Mouse (Mus musculus) lung, embryonic 16.5 days (tissue): ENCODE measurements at regions not wholly inside any gene's neighbourhood (a gene's known extent, or its start where the extent isn't known, plus 50 kb on each side); places are given as distances from the start of the nearest gene placed in this dataset.

ENCODE experiments used
- ATAC-seq: fragments of 200-750 bp; cut with Nextera tagmentation; 2 replicates; pipeline ENCODE4 v1.8.0; 2017; ENCODE audit warnings: low read depth, mild to moderate bottlenecking, moderate library complexity
- H3K27ac ChIP-seq: fragments of 300-500 bp; sonication (generic); 2 replicates; pipeline ENCODE4 v1.5.1; 2014; ENCODE audit warnings: mild to moderate bottlenecking, control low read depth, low read length
- H3K27me3 ChIP-seq: fragments of 300-500 bp; sonication (generic); 2 replicates; pipeline ENCODE4 v1.6.1; 2014; ENCODE audit warnings: low read depth, low read length, mixed read lengths; ENCODE audit not compliant: control insufficient read depth, insufficient read depth
- H3K36me3 ChIP-seq: fragments of 300-500 bp; sonication (generic); 2 replicates; pipeline ENCODE4 v1.6.1; 2014; ENCODE audit warnings: low read length; ENCODE audit not compliant: control insufficient read depth, insufficient read depth
- H3K4me1 ChIP-seq: fragments of 300-500 bp; sonication (generic); replicated peaks from 2 replicates; pipeline ENCODE4 v1.6.1; 2014; ENCODE audit warnings: low read length, mixed read lengths; ENCODE audit not compliant: control insufficient read depth, insufficient read depth
- H3K4me2 ChIP-seq: fragments of 300-500 bp; sonication (generic); 2 replicates; pipeline ENCODE4 v1.6.1; 2014; ENCODE audit warnings: low read depth, low read length, control low read depth
- H3K4me3 ChIP-seq: fragments of 300-500 bp; sonication (generic); 2 replicates; pipeline ENCODE4 v1.5.1; 2014; ENCODE audit warnings: mild to moderate bottlenecking, low read length, control low read depth
- H3K9ac ChIP-seq: fragments of 300-500 bp; sonication (generic); 2 replicates; pipeline ENCODE4 v1.6.1; 2014; ENCODE audit warnings: low read length, control low read depth
- H3K9me3 ChIP-seq: fragments of 300-500 bp; sonication (generic); 2 replicates; pipeline ENCODE4 v1.6.1; 2016; ENCODE audit warnings: low read length; ENCODE audit not compliant: control insufficient read depth
- WGBS: fragments of 180-500 bp; shearing (Covaris S2); extraction: QIAGEN DNeasy Blood & Tissue Kit; methylation state at CpG from one replicate; pipeline ENCODE4 v1.1.7; 2014; 5-methylcytosine and 5-hydroxymethylcytosine counted together

GRCm38 (mm10) chr11:113138462-113138861 is 356.4 kb downstream of the Sox9 start:
- H3K4me2 ChIP-seq = no peak overlapping the region
- ATAC-seq = no peak
- no peaks in the 10 kb centered on the region for H3K36me3 ChIP-seq
- peaks cover 15% of the 10 kb centered on the region for H3K4me1 ChIP-seq
- no peak overlapping the region for H3K27ac ChIP-seq
- H3K9me3 ChIP-seq = no peaks in the 10 kb centered on the region
- no peaks in the 10 kb centered on the region for H3K27me3 ChIP-seq
- H3K9ac ChIP-seq = no peak overlapping the region
- H3K4me3 ChIP-seq = no peak overlapping the region
- 74% methylated on average over 5 of the region's 5 CpGs for WGBS

DNA sequence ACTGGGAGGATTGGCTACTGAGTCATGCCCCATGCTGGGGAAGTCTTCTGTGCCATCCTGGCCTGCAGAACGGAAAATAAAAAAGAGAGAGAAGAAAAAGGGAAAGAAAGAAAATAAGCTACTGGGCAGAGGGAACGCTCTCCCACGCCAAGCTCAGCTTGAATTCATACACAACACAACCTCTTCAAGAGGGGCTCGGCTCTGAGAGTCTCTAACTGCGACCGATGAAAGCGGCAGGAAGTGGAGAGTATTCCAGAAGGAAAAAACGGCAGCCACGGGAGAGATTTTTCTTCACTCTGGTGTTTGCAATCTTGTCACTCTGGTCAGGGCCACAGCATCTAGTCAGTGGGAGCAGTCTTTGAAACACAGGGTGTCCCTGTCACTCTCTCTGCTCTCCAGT is 358.6 kb downstream of the Sox9 start:
- peaks cover 22% of the 10 kb centered on the region for H3K4me1 ChIP-seq
- 38% methylated on average over 9 of the region's 9 CpGs for WGBS
- no peaks in the 10 kb centered on the region for H3K9me3 ChIP-seq

GRCm38 (mm10) chr11:113142816-113143215 is 360.8 kb downstream of the Sox9 start:
- Histone ChIP-seq H3K9me3 (no peaks in the 10 kb centered on the region), H3K9ac (no peak overlapping the region), H3K36me3 (no peaks in the 10 kb centered on the region), H3K27ac (peak overlapping the region; percentile 32; the same call in 1 of the 2 replicates), H3K4me3 (no peak overlapping the region), H3K4me1 (peaks cover 31% of the 10 kb centered on the region), H3K27me3 (no peaks in the 10 kb centered on the region), H3K4me2 (no peak overlapping the region)
- 14% methylated on average over 1 of the region's 1 CpGs for WGBS
- ATAC-seq = peak; percentile 45; the same call in 1 of the 2 replicates

More for the DNA sequence above, 358.6 kb downstream of the Sox9 start:
- no peak overlapping the region for H3K27ac ChIP-seq
- no peaks in the 10 kb centered on the region for H3K36me3 ChIP-seq
- ATAC-seq = no peak
- H3K27me3 ChIP-seq = no peaks in the 10 kb centered on the region
- no peak overlapping the region for H3K4me2 ChIP-seq
- no peak overlapping the region for H3K4me3 ChIP-seq
- H3K9ac ChIP-seq = no peak overlapping the region

- no peaks in the 10 kb centered on the region for H3K27me3 ChIP-seq
- peaks cover 33% of the 10 kb centered on the region for H3K4me1 ChIP-seq
- H3K36me3 ChIP-seq = no peaks in the 10 kb centered on the region
- H3K9ac ChIP-seq = no peak overlapping the region
- no peak overlapping the region; the same call in 1 of the 2 replicates for H3K4me3 ChIP-seq
- H3K9me3 ChIP-seq = no peaks in the 10 kb centered on the region
- peak overlapping the region; percentile 47; the same call in 1 of the 2 replicates for H3K27ac ChIP-seq
- peak; percentile 55 for ATAC-seq
- H3K4me2 ChIP-seq = peak overlapping the region; percentile 26; the same call in 1 of the 2 replicates
- WGBS = 20% methylated on average over 14 of the region's 14 CpGs
Measured at GRCm38 (mm10) chr11:113143839-113144627, 362.0 kb downstream of the Sox9 start.

DNA sequence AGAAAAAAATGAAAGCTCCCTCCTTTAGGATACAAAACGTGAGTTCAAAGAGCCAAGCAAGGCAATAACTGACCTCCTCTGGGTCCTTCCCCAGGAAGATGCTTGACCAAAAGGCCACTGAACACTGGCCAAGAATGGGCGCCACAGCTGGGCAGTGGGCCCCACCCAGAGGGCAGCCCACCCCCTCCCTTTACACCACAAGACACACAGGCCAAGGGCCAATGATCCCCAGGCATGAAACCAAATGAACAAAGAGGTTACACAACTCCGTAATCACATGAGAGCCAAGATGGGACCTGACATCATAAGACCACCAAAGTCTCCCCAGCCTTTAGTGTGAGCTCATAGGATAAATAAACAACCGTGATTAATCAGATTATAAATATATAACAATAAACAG is 363.7 kb downstream of the Sox9 start:
- no peaks in the 10 kb centered on the region for H3K9me3 ChIP-seq
- no peak for ATAC-seq
- no peak overlapping the region for H3K4me3 ChIP-seq
- H3K9ac ChIP-seq = no peak overlapping the region
- peaks cover 31% of the 10 kb centered on the region for H3K4me1 ChIP-seq
- H3K27ac ChIP-seq = no peak overlapping the region
- H3K36me3 ChIP-seq = no peaks in the 10 kb centered on the region
- H3K4me2 ChIP-seq = no peak overlapping the region
- no peaks in the 10 kb centered on the region for H3K27me3 ChIP-seq
- WGBS = 71% methylated on average over 4 of the region's 4 CpGs

GRCm38 (mm10) chr11:113146762-113147161 is 364.7 kb downstream of the Sox9 start:
- Histone ChIP-seq H3K4me3 (no peak overlapping the region), H3K9ac (no peak overlapping the region), H3K4me1 (peaks cover 31% of the 10 kb centered on the region), H3K36me3 (no peaks in the 10 kb centered on the region), H3K27me3 (no peaks in the 10 kb centered on the region), H3K4me2 (no peak overlapping the region), H3K27ac (no peak overlapping the region), H3K9me3 (no peaks in the 10 kb centered on the region)
- WGBS = 80% methylated on average over 8 of the region's 8 CpGs
- ATAC-seq = no peak

DNA sequence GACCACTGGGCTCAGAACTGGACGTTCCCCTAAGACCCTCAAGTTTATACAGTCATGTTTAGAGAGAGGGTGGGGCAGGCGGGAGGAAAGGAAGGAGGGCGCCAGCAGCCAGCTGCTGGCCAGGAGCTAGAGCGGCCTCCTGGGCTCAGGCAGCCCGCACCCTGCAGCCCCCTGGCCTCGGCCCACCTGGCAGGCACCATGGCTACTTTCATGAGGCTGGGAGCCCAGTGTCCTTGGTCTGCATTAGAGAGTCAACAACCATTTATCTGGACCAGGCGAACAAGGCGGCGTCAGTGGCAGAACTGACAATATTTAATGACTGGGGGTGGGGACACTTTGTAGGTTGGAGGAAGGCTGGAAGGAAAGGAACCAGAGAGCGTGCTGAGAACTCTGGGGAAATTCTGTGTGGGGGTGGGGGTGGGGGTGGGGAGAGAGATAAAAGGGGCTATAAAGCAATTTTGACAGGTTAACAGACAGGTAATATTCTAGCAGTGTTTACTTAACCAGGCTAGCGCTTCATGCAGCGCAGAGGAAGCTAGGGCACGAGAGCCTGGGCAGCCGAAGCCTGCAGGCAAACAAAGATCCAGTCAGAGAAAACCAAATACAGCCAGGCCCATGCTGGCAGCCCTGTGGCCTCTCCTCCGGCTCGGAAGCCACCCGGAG is 365.6 kb downstream of the Sox9 start:
- Histone ChIP-seq H3K9ac (peak overlapping the region; percentile 46), H3K4me3 (no peak overlapping the region), H3K27me3 (no peaks in the 10 kb centered on the region), H3K36me3 (no peaks in the 10 kb centered on the region), H3K9me3 (no peaks in the 10 kb centered on the region), H3K27ac (peak overlapping the region; percentile 68), H3K4me2 (peak overlapping the region; percentile 22; the same call in 1 of the 2 replicates), H3K4me1 (peaks cover 29% of the 10 kb centered on the region)
- WGBS = 33% methylated on average over 17 of the region's 17 CpGs
- 0 out of 2 replicates have a peak, but pooled peaks have one; percentile 29 for ATAC-seq

- no peaks in the 10 kb centered on the region for H3K36me3 ChIP-seq
- ATAC-seq = no peak
- H3K27ac ChIP-seq = peak overlapping the region; percentile 68
Measured at GRCm38 (mm10) chr11:113148198-113148537, 366.1 kb downstream of the Sox9 start.

GRCm38 (mm10) chr11:113155515-113155914 is 373.5 kb downstream of the Sox9 start:
- no peak overlapping the region for H3K4me2 ChIP-seq
- H3K27me3 ChIP-seq = no peaks in the 10 kb centered on the region
- no peak overlapping the region for H3K27ac ChIP-seq
- no peak for ATAC-seq
- H3K4me3 ChIP-seq = no peak overlapping the region
- H3K36me3 ChIP-seq = no peaks in the 10 kb centered on the region
- no peak overlapping the region for H3K9ac ChIP-seq
- no peaks in the 10 kb centered on the region for H3K4me1 ChIP-seq
- 88% methylated on average over 6 of the region's 6 CpGs for WGBS
- no peaks in the 10 kb centered on the region for H3K9me3 ChIP-seq

More at GRCm38 (mm10) chr11:113148198-113148537, 366.1 kb downstream of the Sox9 start:
- Histone ChIP-seq H3K4me1 (peaks cover 24% of the 10 kb centered on the region), H3K4me3 (no peak overlapping the region), H3K4me2 (peak overlapping the region; percentile 22; the same call in 1 of the 2 replicates), H3K27me3 (no peaks in the 10 kb centered on the region), H3K9me3 (no peaks in the 10 kb centered on the region), H3K9ac (peak overlapping the region; percentile 46)
- WGBS = 55% methylated on average over 9 of the region's 9 CpGs
